Mouse (Mus musculus) kidney, adult 2 months (tissue): ENCODE results near the gene Hist1h2ap.
"Not testable (repeated sequence)": the region's sequence is repeated elsewhere in the genome, so short reads cannot be mapped to it uniquely, and the experiment has no call there.

Experiments
- CTCF ChIP-seq: fragments of 200-500 bp; conservative IDR thresholded peaks from 2 replicates; pipeline ENCODE4 v1.5.1; 2011; ENCODE audit warnings: low read depth, mild to moderate bottlenecking, control low read depth, low read length, moderate library complexity, mixed read lengths; ENCODE audit not compliant: insufficient read depth, insufficient read length
- POLR2A ChIP-seq: fragments of 200-500 bp; IDR thresholded peaks from one replicate; pipeline ENCODE4 v1.6.1; 2011; ENCODE audit warnings: low read depth, low read length, control low read depth

DNA sequence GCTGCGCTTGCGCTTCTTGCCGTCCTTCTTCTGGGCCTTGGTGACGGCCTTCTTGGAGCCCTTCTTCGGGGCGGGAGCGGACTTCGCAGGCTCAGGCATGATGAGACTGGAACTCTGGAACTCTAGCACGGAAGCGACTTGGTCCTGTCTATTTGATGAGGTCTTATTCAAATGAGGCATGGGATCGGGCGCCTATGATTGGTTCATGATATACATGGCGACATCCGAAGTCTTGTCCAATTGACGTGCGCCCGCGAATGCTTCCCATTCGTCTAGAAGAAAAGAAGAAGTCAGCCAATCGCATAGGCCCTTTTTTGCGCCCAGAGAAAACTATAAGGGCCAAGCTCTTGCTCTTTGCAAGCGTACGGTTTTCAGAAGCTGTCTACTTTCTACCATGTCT lies 23.2 kb downstream of the Hist1h2ap start, which contains the start of the genes Hist1h2bq and Hist1h2ao:
- not testable (repeated sequence) for TF ChIP-seq CTCF, POLR2A
